Comparison of ENCODE assay signal across 26 mouse cellular contexts in the genomic region with DNA sequence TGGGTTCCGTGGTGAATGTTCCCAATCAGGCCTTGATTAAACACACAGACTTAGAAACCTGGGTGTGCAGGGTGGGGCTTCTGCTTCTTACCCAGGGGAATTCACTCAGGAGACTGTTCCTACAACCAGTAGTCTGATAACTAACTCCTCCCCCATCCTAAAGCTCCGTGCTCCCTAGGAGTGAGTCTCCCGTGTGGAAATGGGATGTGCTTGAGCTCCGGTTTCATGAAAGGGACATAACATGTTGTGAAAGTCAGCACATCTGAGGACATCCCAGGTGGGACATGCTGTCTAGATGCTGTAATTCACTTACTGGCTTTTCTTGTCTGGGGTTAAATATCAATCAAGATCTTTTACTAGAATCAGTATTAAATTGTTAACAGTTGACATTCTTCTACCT. TPM values are rescaled to one million over a fixed set of nuclear protein-coding genes. Genes with fewer than 3 reads are reported as not detected.
"Had no signal": no experiment of that assay in that cellular context is flagged by ENCODE, and none has a peak within 500 bp of the region (broad histone marks: within the 10 kb centered on the region; RNA-seq: fewer than 3 reads in every experiment).

No protein-coding gene starts in this region.

- H3K27ac ChIP-seq: embryonic facial prominence, embryonic 10.5 days; embryonic facial prominence, embryonic 12.5 days; embryonic facial prominence, embryonic 13.5 days; embryonic facial prominence, embryonic 15.5 days; forebrain, embryonic 10.5 days; forebrain, embryonic 12.5 days; forebrain, embryonic 13.5 days; forebrain, embryonic 15.5 days; heart, adult 2 months had no signal

- H3K4me1 ChIP-seq: embryonic facial prominence, embryonic 10.5 days; embryonic facial prominence, embryonic 12.5 days; embryonic facial prominence, embryonic 13.5 days; forebrain, embryonic 10.5 days; forebrain, embryonic 12.5 days; forebrain, embryonic 13.5 days; forebrain, embryonic 15.5 days had no signal

- H3K27me3 ChIP-seq: embryonic facial prominence, embryonic 12.5 days; embryonic facial prominence, embryonic 13.5 days; embryonic facial prominence, embryonic 15.5 days; forebrain, embryonic 12.5 days; forebrain, embryonic 13.5 days; forebrain, embryonic 15.5 days had no signal

- ATAC-seq: forebrain, embryonic 13.5 days; forebrain, embryonic 14.5 days; forebrain, embryonic 15.5 days; forebrain, embryonic 16.5 days; forebrain, postnatal 0 days had no signal

- H3K4me3 ChIP-seq: embryonic facial prominence, embryonic 10.5 days; embryonic facial prominence, embryonic 12.5 days; embryonic facial prominence, embryonic 13.5 days; embryonic facial prominence, embryonic 15.5 days; erythroblast, embryonic 14.5 days; forebrain, embryonic 10.5 days; forebrain, embryonic 12.5 days; forebrain, embryonic 13.5 days; forebrain, embryonic 15.5 days; heart, adult 2 months had no signal

- H3K9me3 ChIP-seq: embryonic facial prominence, embryonic 10.5 days; embryonic facial prominence, embryonic 12.5 days; embryonic facial prominence, embryonic 13.5 days; embryonic facial prominence, embryonic 15.5 days; forebrain, embryonic 12.5 days; forebrain, embryonic 13.5 days; forebrain, embryonic 15.5 days had no signal

- H3K36me3 ChIP-seq: embryonic facial prominence, embryonic 10.5 days; embryonic facial prominence, embryonic 12.5 days; embryonic facial prominence, embryonic 13.5 days; embryonic facial prominence, embryonic 15.5 days; forebrain, embryonic 10.5 days; forebrain, embryonic 12.5 days; forebrain, embryonic 15.5 days had no signal

- H3K9ac ChIP-seq: embryonic facial prominence, embryonic 12.5 days; embryonic facial prominence, embryonic 13.5 days; embryonic facial prominence, embryonic 15.5 days; forebrain, embryonic 12.5 days; forebrain, embryonic 13.5 days; forebrain, embryonic 15.5 days; forebrain, postnatal 0 days had no signal

- DNase-seq: cerebellum, adult 18-20 months; cerebellum, adult 2 months; cerebellum, adult 8-10 months; cerebellum, adult 9-10 months; cerebellum, adult 9-11 months; cerebellum, postnatal 10 days; cerebellum, postnatal 14 days; cerebellum, postnatal 25 days; cerebellum, postnatal 36 days; forebrain, postnatal 0 days; gastrocnemius, postnatal 10 days; gastrocnemius, postnatal 14 days; gastrocnemius, postnatal 36 days; heart, adult 18-20 months had no signal

- H3K4me2 ChIP-seq: embryonic facial prominence, embryonic 12.5 days; embryonic facial prominence, embryonic 13.5 days; embryonic facial prominence, embryonic 15.5 days; forebrain, embryonic 12.5 days; forebrain, embryonic 13.5 days; forebrain, embryonic 15.5 days had no signal

RNA-seq across cellular contexts. Expression of gene Synj2, which starts 11.4 kb away (rescaled TPM):
- polyA plus RNA-seq: erythroblast, embryonic 14.5 days had no signal
